Mouse (Mus musculus): ENCODE results near the gene Trim24.

DNA sequence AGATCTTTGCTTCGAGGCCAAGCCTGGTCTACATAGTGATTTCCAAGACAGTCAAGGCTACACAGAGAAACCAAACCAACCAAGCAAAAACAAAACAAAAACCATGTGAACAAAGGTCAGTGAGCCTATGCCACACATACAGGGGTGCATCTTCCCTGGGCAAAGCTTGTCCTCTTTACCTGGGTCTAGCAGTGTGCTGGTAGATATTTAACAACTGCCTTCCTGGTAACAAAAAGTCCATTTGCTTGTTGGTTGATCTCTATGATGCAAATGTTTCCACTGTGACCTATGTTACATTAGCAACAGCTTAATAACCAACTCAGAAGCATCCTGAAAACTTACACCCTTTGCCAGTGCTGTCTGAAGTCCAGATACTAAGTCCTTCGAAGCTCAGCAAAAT lies 17.3 kb upstream of the Trim24 start:
- TF ChIP-seq CTCF (IDR thresholded peaks at IDR 0.05; ENCODE audit: extremely low read depth, insufficient read length, insufficient replicate concordance, low read depth, low read length) = no peak
- TF ChIP-seq POLR2A (IDR thresholded peaks at IDR 0.05; ENCODE audit: low read depth, low read length) = no peak
